Mouse (Mus musculus) kidney, postnatal 14 days (tissue): ENCODE results near the gene Unc5a.

Experiments used
- DNase-seq: peaks from one replicate; pipeline ENCODE4 v3.0.0; 2022; ENCODE audit warnings: mixed read lengths

Gene Unc5a

DNA sequence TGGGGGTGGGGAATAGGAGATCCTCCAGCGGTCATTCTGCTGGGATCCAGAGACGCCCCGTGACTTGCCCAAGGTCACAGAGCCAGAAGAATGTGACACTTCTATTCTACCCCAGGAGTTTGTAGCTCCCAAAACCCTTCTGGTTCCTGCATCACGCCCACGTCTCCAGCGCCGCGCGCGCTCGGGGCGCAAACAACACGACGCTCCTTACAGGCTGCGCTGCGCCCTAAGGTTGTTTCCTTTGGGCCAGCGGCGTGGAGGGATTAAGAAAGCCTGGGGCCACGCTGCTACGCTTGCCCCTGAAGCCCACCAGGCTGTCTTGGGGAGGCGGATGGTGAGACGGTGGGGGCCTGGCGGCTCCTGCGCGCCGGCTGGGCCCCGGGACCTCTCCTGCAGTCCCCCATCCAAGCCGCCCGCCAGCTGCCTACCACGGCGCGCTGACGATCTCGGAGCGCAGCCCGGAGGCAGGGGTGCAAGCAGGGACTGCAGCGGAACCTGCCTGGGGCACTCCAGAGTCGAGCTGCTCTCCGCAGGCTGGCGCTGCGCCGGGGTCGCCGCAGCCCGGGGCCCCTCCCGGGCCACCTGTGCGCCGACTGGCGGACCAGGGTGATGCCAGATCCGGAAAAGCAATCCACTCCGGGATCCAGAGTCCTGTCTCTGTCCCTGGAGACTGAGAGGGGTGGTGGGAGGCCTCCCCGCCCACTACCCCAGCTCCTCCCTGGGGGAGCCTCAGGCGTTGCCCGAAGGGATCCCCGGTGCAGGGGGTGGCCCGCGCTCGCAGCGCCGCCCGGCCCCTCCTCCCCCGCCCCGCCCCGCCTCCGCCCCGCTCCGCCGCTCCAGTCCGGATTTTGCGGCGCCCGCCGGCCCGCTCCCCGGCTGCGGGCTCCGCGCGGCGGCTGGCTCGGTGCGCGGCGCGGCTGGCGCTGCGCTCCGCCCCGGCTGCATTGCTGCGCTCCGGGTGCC, at the start of gene Unc5a:
TSS of gene Unc5a (plus strand) at position 881 of the 963 bp plus-strand sequence.
- DNase-seq = peak; percentile 18

DNA sequence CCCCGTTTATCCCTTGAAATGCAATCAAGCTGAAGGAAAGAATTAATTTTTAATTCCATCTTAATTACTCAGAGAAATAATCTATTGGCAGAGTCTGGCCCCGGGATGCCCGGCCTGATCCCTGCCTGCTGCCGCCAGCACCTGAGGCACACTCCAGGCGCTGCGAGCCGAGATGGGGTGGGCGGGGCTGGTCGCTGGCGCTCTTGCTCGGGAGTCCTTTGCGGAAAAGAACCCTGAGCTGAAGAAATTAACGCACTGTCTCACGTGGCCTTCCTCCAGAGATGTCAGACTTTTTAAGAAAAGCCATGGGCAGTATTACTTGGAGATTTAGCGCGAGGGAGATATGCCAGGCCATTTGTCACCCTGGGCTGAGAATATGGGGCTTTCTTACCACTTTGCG, 37.2 kb upstream of the Unc5a start:
- no peak for DNase-seq

- DNase-seq = no peak
These were observed 36.2 kb upstream of the Unc5a start for GRCm38 (mm10) chr13:54912894-54913621.

DNA sequence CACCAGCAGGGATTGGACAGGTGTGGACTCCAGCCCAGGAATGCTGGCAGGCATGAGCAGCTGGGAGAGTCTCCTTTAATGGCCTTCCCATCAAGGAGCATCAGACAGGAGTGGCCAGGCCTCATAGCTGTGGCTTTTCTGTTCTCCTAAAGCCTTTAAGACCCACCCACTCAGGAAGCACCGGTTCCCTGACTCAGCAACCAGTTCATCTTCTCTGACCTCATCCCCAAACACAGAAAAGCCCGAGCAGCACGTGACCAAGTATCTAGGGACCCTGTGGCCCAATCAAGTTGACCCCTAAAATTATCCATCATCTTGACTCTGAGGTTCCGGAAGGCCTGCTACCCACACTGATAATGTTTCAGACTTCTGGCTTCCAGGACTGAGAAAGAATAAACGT, 32.6 kb upstream of the Unc5a start:
- no peak for DNase-seq

DNA sequence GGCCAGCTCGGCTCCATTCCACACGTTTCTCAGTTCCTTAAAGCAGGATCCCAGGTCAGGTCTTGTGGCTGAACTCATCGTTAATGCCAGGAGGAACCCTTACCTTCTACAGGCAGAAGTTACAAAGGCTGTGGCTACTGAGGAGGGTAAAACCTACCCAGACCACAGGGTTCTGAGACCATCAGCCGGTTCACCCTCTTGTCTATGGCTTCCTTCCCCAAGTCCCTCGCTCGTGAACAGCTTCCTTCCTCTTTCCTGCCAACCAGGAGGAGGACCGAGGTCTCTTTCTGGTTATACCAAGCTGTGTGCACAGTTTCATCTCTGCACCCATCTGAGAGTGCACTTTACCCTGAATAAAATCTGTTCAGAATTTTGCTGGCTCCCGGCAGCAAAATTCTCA, 30.3 kb upstream of the Unc5a start:
- DNase-seq = no peak

GRCm38 (mm10) chr13:54919666-54920065, 29.5 kb upstream of the Unc5a start:
- no peak for DNase-seq

DNA sequence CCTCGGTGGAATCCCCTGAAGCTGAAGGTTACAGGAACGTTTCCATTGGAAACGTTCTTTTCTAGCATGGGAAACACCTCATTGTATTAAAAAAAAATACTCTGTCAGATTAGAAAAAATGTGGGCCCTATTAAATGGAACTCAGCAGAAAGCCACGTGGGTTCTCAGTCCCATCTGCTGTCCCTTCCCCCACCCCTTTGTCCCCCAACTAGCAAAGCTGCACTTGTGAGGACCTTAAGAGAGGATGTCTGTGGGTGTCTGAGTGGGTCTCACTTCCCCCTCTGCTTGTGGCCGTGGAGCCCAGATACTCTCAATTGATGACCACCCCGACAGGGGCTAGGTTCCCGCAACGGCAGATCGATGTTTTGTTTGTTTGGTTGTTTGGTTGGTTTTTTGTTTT, 27.5 kb upstream of the Unc5a start:
- no peak for DNase-seq

DNA sequence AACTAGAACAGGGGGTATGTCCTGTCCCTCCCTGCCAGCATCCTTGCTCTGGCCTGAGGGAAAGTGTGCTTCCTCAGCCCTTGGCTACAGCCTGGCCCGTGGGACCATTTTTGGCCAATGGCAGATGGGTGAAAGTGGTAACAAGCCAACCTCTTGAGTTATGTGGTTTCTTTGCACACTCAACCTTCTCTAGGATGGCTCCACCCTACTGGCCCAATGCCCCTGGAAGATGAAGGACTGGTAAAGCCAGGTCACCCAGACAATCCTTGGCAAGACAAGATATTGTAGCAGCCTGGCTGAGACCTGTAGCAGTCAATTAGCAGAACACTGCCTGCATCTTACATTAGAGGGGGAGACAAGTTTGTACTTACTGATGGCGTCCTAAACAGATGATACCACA, 25.5 kb upstream of the Unc5a start:
- no peak for DNase-seq

DNA sequence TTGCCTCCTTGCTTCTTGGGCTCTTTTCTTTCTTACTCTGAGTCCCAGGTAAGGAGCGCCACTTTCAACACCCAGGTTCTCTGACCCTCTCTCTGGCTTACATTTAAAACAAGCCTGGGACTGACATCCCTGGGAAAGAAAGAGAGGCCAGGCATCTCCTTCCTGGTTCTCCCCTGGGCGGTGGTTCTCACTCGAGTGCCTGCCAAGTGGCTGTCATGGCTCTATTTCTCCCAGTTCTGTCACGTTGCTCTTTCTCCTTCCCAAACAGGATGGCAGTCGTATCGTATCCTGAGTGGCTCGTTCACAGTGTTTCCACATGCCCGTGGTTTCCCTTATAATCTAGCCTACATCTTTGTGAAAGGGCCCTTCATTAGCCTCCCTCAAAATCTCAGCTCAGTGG, 23.7 kb upstream of the Unc5a start:
- DNase-seq = no peak

GRCm38 (mm10) chr13:54926654-54927053, 22.6 kb upstream of the Unc5a start:
- DNase-seq = peak; percentile 8

GRCm38 (mm10) chr13:54930123-54930522, 19.1 kb upstream of the Unc5a start:
- no peak for DNase-seq

- no peak for DNase-seq
These were observed 14.3 kb upstream of the Unc5a start for GRCm38 (mm10) chr13:54934873-54935272.

DNA sequence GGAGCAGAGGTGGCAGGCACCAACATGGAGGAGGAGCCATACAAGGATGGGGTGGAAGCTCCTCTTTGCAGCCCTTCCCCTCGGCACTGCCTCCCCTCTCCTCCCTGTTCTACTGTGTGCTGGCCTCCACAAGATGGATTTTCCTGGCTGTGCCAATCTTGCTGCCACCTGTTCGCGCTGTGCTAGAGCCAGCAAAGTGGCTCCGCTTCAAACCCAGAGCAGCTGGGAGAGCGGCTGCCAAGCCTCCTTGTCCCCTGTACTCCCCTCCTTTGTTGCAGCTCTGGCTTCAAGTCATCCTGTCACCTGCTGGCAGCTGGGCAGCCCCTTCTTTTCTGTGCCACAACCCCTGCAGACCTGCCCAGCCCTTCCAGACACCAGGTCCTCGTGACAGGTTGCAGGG, 13.0 kb upstream of the Unc5a start:
- no peak for DNase-seq

- DNase-seq = no peak
These were observed 11.3 kb upstream of the Unc5a start for GRCm38 (mm10) chr13:54937885-54938284.

DNA sequence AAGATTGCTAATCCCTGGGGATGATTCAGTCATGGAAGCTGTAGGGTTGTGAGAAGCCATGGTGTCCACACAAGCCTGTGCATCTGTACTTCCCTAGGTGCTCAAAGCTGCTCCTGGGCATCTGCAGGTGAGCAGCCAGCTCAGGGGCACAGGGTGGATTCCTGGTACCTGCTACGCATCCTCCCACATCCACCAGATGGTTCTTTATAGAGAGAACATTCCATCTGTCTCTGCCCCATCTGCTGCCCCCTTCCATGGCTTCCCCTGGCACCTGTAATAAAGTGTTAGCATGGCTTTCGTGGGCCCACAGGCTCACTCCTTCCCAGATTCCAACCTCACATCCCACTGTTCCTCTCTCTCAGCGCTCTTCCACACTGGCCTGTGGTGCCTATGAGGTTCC, 10.7 kb upstream of the Unc5a start:
- no peak for DNase-seq

GRCm38 (mm10) chr13:54944411-54945157, 4.6 kb upstream of the Unc5a start:
- no peak for DNase-seq

GRCm38 (mm10) chr13:54945332-54945731, 3.9 kb upstream of the Unc5a start:
- peak; percentile 55 for DNase-seq

DNA sequence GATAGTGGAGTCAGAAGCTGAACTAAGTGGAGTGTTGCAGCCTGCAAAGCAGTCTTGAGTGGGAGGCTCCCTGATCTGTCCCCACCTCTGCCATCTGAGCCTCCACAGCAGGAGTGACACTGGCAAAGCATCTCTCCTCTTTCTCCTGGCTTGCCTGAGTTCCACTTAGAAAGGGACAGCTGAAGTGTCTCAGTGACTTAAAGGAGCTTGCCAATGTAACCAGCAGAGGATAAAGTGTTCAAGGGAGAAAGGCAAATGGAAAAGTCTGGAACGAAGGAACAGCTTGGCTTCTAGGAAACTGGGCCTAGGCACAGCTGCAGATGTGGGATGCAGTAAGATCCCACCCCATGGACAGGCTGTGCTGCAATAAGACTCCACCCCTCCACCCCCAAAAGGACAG, 2.8 kb upstream of the Unc5a start:
- no peak for DNase-seq

GRCm38 (mm10) chr13:54949592-54949991, 381 bp downstream of the Unc5a start:
- peak; percentile 35 for DNase-seq

DNA sequence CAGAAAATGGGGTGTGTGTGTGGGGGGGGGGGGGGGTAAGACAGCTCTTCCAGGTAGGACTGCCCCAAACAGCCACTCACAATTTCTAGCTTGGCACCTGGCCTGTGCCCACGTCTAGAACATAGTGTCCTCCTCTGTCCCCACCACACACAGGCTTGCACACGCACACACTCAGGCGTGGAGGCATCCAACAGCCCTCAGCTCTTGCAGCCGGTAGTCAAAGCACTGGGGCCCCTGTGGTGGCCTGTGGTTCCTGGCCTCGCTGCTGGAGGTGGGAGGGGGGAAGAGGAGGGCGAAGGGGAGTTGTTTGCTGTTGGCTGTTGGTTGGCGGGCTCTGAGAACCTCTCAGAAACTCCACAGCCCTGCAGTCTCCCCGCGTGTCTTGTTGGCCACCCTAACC, 920 bp downstream of the Unc5a start:
- no peak for DNase-seq

GRCm38 (mm10) chr13:54951166-54951565, 2.0 kb downstream of the Unc5a start:
- no peak for DNase-seq

DNA sequence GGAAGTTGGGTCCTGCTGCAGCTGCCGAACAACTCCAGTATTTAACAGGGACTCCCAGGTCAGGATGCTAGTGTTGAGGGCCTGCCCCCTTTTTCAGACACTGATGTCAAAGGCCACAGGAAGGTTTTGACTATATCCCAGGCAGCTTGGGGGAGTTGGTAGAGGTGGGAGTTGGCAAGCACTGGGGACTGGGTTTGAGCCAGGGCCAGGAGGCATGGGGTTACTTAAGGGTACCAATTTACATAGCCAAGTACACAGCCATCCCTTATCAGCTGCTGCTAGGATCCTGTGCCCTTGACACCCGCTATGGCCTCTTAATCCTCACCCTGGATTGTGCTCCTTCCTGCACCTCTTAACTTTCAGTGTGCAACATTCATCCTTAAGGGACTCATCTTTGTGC, 5.5 kb downstream of the Unc5a start:
- DNase-seq = no peak
